Mouse (Mus musculus): Measurements from ENCODE around the gene Cib1.

The Cib1 gene

GRCm38 (mm10) chr7:80184968-80185367, 47.6 kb downstream of the Cib1 start:
- DNase-seq (ENCODE audit: low spot score in 2 of 2): peak; percentile 22 to 37

GRCm38 (mm10) chr7:80184551-80184950, 48.1 kb downstream of the Cib1 start:
- DNase-seq (ENCODE audit: low spot score in 2 of 2): no peak

DNA sequence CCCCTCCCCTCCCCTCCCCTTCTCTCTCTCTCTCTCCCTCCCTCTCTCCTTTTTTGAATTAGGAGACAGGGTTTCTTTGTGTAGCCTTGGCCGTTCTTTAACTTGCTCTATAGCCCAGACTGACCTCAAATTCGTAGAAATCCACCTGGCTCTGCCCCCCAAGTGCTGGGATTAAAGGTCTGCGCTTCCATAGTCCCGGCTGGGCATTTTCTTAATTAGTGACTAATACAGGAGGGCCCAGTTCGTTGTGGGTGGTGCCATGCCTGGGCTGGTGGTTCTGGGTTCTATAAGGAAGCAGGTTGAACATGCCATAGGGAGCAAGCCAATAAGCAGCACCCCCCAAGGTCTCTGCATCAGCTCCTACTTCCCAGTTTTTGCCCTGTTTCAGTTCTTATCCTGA, 48.6 kb downstream of the Cib1 start:
- no peak for DNase-seq (ENCODE audit: low spot score in 2 of 2)

- DNase-seq (ENCODE audit: low spot score in 2 of 2): no peak
These were observed 49.1 kb downstream of the Cib1 start for GRCm38 (mm10) chr7:80183466-80183865.

GRCm38 (mm10) chr7:80182139-80182538, 50.5 kb downstream of the Cib1 start:
- no peak for DNase-seq (ENCODE audit: low spot score in 2 of 2)

GRCm38 (mm10) chr7:80181078-80181477, 51.5 kb downstream of the Cib1 start:
- DNase-seq (ENCODE audit: low spot score in 2 of 2): no peak

DNA sequence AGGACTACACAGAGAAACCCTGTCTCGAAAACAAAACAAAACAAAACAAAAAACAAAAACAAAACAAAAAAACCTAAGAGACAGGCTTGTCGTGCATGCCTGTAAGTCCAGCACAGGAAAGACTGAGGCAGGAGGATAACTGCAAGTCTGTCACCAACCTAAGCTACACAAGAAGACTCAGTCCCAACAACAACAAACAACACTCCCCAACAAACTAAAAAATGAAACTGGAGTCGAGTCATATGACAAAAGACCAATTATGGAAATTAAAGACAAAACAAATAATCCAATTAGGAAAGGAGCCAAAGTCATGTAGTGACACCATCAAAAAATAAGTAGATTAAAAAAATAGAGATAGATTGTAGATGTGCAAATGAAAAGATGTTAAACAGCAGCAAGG, 52.4 kb downstream of the Cib1 start:
- DNase-seq (ENCODE audit: low spot score in 2 of 2): no peak

- peak in 1 of 2 experiments; percentile 40 for DNase-seq (ENCODE audit: low spot score in 2 of 2)
These were observed 52.8 kb downstream of the Cib1 start for GRCm38 (mm10) chr7:80179790-80180189.

GRCm38 (mm10) chr7:80179327-80179726, 53.3 kb downstream of the Cib1 start:
- no peak for DNase-seq (ENCODE audit: low spot score in 2 of 2)

GRCm38 (mm10) chr7:80178037-80178729, 54.4 kb downstream of the Cib1 start:
- DNase-seq (ENCODE audit: low spot score in 2 of 2): no peak

- no peak for DNase-seq (ENCODE audit: low spot score in 2 of 2)
These were observed 55.2 kb downstream of the Cib1 start for GRCm38 (mm10) chr7:80177438-80177837.

Measured in spleen, postnatal 10 days (tissue).